Mouse (Mus musculus): ENCODE results near the gene Adra2a.

Adra2a gene

GRCm38 (mm10) chr19:54043851-54044250 lies at the start of gene Adra2a:
Gene Adra2a, plus strand, starts transcription at chr19:54044151.
- no peak for DNase-seq (ENCODE audit: low spot score)

- no peak for DNase-seq (ENCODE audit: low spot score)
Observed at GRCm38 (mm10) chr19:53994276-53994675, 49.7 kb upstream of the Adra2a start.

GRCm38 (mm10) chr19:54010973-54011372 lies 33.0 kb upstream of the Adra2a start:
- DNase-seq (ENCODE audit: low spot score), result no peak

GRCm38 (mm10) chr19:54014999-54015398 lies 29.0 kb upstream of the Adra2a start:
- DNase-seq (ENCODE audit: low spot score), result no peak

- no peak for DNase-seq (ENCODE audit: low spot score)
Observed at GRCm38 (mm10) chr19:54015503-54015902, 28.4 kb upstream of the Adra2a start.

GRCm38 (mm10) chr19:54035100-54035499 lies 8.9 kb upstream of the Adra2a start:
- no peak for DNase-seq (ENCODE audit: low spot score)

GRCm38 (mm10) chr19:54039441-54039840 lies 4.5 kb upstream of the Adra2a start:
- no peak for DNase-seq (ENCODE audit: low spot score)

- peak; percentile 24 for DNase-seq (ENCODE audit: low spot score)
Observed at GRCm38 (mm10) chr19:54040356-54041028, 3.5 kb upstream of the Adra2a start.

- no peak for DNase-seq (ENCODE audit: low spot score)
Observed at GRCm38 (mm10) chr19:54041029-54041367, 3.0 kb upstream of the Adra2a start.

- no peak for DNase-seq (ENCODE audit: low spot score)
Observed at GRCm38 (mm10) chr19:54044507-54045371, 788 bp downstream of the Adra2a start.

- no peak for DNase-seq (ENCODE audit: low spot score)
Observed at GRCm38 (mm10) chr19:54045412-54045811, 1.5 kb downstream of the Adra2a start.

- no peak for DNase-seq (ENCODE audit: low spot score)
Observed at GRCm38 (mm10) chr19:54045931-54046683, 2.2 kb downstream of the Adra2a start.

GRCm38 (mm10) chr19:54046684-54047070 lies 2.7 kb downstream of the Adra2a start:
- DNase-seq (ENCODE audit: low spot score), result no peak

- DNase-seq (ENCODE audit: low spot score), result no peak
Observed at GRCm38 (mm10) chr19:54047386-54048050, 3.6 kb downstream of the Adra2a start.

GRCm38 (mm10) chr19:54048161-54048885 lies 4.4 kb downstream of the Adra2a start:
- DNase-seq (ENCODE audit: low spot score), result no peak

GRCm38 (mm10) chr19:54051651-54052050 lies 7.7 kb downstream of the Adra2a start:
- DNase-seq (ENCODE audit: low spot score), result no peak

- no peak for DNase-seq (ENCODE audit: low spot score)
Observed at GRCm38 (mm10) chr19:54055845-54056244, 11.9 kb downstream of the Adra2a start.

GRCm38 (mm10) chr19:54068447-54068846 lies 24.5 kb downstream of the Adra2a start:
- DNase-seq (ENCODE audit: low spot score), result no peak

- peak; percentile 28 for DNase-seq (ENCODE audit: low spot score)
Observed at GRCm38 (mm10) chr19:54070521-54070920, 26.6 kb downstream of the Adra2a start.

GRCm38 (mm10) chr19:54072233-54072800 lies 28.4 kb downstream of the Adra2a start:
- DNase-seq (ENCODE audit: low spot score), result peak; percentile 14
